Mouse (Mus musculus) thymus, adult 2 months (tissue): ENCODE data around the gene Ints1. TPM values are rescaled to one million over a fixed set of nuclear protein-coding genes. Genes with fewer than 3 reads are reported as not detected.

Experiments
- DNase-seq: peaks from one replicate; pipeline ENCODE4 v3.0.0; 2021
- H3K27ac ChIP-seq: fragments of 200-500 bp; 2 replicates; pipeline ENCODE4 v1.5.1; 2012; ENCODE audit warnings: low read length, control low read depth; ENCODE audit not compliant: control insufficient read depth, insufficient read depth
- H3K27me3 ChIP-seq: fragments of 200-500 bp; 2 replicates; pipeline ENCODE4 v1.6.1; 2012; ENCODE audit warnings: mild to moderate bottlenecking, low read length, moderate library complexity, mixed read lengths; ENCODE audit not compliant: control insufficient read depth, insufficient read depth
- H3K36me3 ChIP-seq: fragments of 200-500 bp; 2 replicates; pipeline ENCODE4 v1.6.1; 2012; ENCODE audit warnings: mild to moderate bottlenecking, low read length, moderate library complexity; ENCODE audit not compliant: control insufficient read depth, insufficient read depth
- H3K4me1 ChIP-seq: fragments of 200-500 bp; replicated peaks from 2 replicates; pipeline ENCODE4 v1.6.1; 2012; ENCODE audit warnings: low read length; ENCODE audit not compliant: control insufficient read depth, insufficient read depth
- H3K4me3 ChIP-seq: fragments of 200-500 bp; 2 replicates; pipeline ENCODE4 v1.5.1; 2012; ENCODE audit warnings: mild to moderate bottlenecking, low read length, control low read depth, moderate library complexity; ENCODE audit not compliant: control insufficient read depth, insufficient read depth
- CTCF ChIP-seq: fragments of 200-500 bp; IDR thresholded peaks from 2 replicates; pipeline ENCODE4 v1.5.1; 2012; ENCODE audit warnings: mild to moderate bottlenecking, control low read depth, low read length, moderate library complexity, borderline replicate concordance; ENCODE audit not compliant: control insufficient read depth, poor library complexity, insufficient read depth; ENCODE audit errors: extremely low read depth
- POLR2A ChIP-seq: fragments of 200-500 bp; IDR thresholded peaks from 2 replicates; pipeline ENCODE4 v1.6.1; 2012; ENCODE audit warnings: mild to moderate bottlenecking, low read length, control low read depth, moderate library complexity; ENCODE audit not compliant: control insufficient read depth, poor library complexity, insufficient read depth; ENCODE audit errors: extremely low read depth
- WGBS: fragments of 180-500 bp; shearing (Covaris S2); methylation state at CpG from one replicate; pipeline ENCODE4 v1.1.7; 2018; 5-methylcytosine and 5-hydroxymethylcytosine counted together
- polyA plus RNA-seq: library from polyadenylated mRNA; depleted of rRNA; stranded (reverse); fragments of >200 nt; gene quantifications from 2 replicates; pipeline ENCODE4 v1.2.3, GENCODE M21; 2012

Gene Ints1
- polyA plus RNA-seq, 1 experiment: 214 TPM

- DNase-seq: peak; percentile 98
- Histone ChIP-seq H3K4me3 (peak within 1 kb of the TSS; percentile 85), H3K27me3 (no peaks in the 10 kb centered on the region), H3K36me3 (no peaks in the 10 kb centered on the region), H3K4me1 (peaks cover 41% of the 10 kb centered on the region), H3K27ac (peak within 1 kb of the TSS; percentile 49)
- under 1% methylated on average over 92 of the region's 92 CpGs for WGBS
- peak; percentile 99 for TF ChIP-seq POLR2A
- peak; percentile 28; the same call in 1 of the 2 replicates for TF ChIP-seq CTCF
These were observed 16.0 kb upstream of the Ints1 start, which contains the start of gene Mafk for GRCm38 (mm10) chr5:139791227-139792158. TSS of gene Mafk (plus strand) at chr5:139791513.

- Histone ChIP-seq H3K27ac (no peak overlapping the region), H3K4me3 (no peak overlapping the region), H3K36me3 (no peaks in the 10 kb centered on the region), H3K27me3 (no peaks in the 10 kb centered on the region), H3K4me1 (peaks cover 23% of the 10 kb centered on the region)
- TF ChIP-seq POLR2A (no peak), CTCF (no peak)
- 38% methylated on average over 4 of the region's 4 CpGs for WGBS
- no peak for DNase-seq
These were observed 14.0 kb upstream of the Ints1 start for GRCm38 (mm10) chr5:139789466-139789865.

GRCm38 (mm10) chr5:139781406-139781805 lies 5.9 kb upstream of the Ints1 start:
- Histone ChIP-seq H3K27me3 (no peaks in the 10 kb centered on the region), H3K4me3 (no peak overlapping the region), H3K27ac (no peak overlapping the region), H3K36me3 (no peaks in the 10 kb centered on the region), H3K4me1 (peaks cover 11% of the 10 kb centered on the region)
- WGBS: 90% methylated on average over 8 of the region's 8 CpGs
- no peak for TF ChIP-seq CTCF
- no peak for TF ChIP-seq POLR2A
- no peak for DNase-seq

GRCm38 (mm10) chr5:139776966-139777365 lies 1.5 kb upstream of the Ints1 start:
- WGBS: 6% methylated on average over 5 of the region's 5 CpGs
- H3K27me3 ChIP-seq: no peaks in the 10 kb centered on the region
- H3K36me3 ChIP-seq: peaks cover 5% of the 10 kb centered on the region
- H3K27ac ChIP-seq: peak overlapping the region; percentile 92
- DNase-seq: peak; percentile 67
- H3K4me3 ChIP-seq: no peak overlapping the region
- peaks cover 28% of the 10 kb centered on the region for H3K4me1 ChIP-seq
- TF ChIP-seq CTCF (0 out of 2 replicates have a peak, but pooled peaks have one; percentile 35), POLR2A (no peak)

GRCm38 (mm10) chr5:139768216-139768615 lies 7.3 kb downstream of the Ints1 start:
- TF ChIP-seq CTCF (no peak), POLR2A (no peak)
- 93% methylated on average over 8 of the region's 8 CpGs for WGBS
- Histone ChIP-seq H3K27me3 (no peaks in the 10 kb centered on the region), H3K4me1 (no peaks in the 10 kb centered on the region), H3K4me3 (no peak overlapping the region), H3K36me3 (peaks cover 62% of the 10 kb centered on the region), H3K27ac (no peak overlapping the region)
- DNase-seq: no peak

GRCm38 (mm10) chr5:139764296-139764695 lies 11.2 kb downstream of the Ints1 start:
- no peaks in the 10 kb centered on the region for H3K4me1 ChIP-seq
- no peak overlapping the region for H3K27ac ChIP-seq
- H3K36me3 ChIP-seq: peaks cover 60% of the 10 kb centered on the region
- no peaks in the 10 kb centered on the region for H3K27me3 ChIP-seq
- DNase-seq: peak; percentile 27
- WGBS: 92% methylated on average over 11 of the region's 11 CpGs
- H3K4me3 ChIP-seq: no peak overlapping the region
- peak; percentile 57 for TF ChIP-seq CTCF
- TF ChIP-seq POLR2A: no peak
